Mouse (Mus musculus): ENCODE results near the gene Ccnd2. TPM values are rescaled to one million over a fixed set of nuclear protein-coding genes. Genes with fewer than 3 reads are reported as not detected.

The Ccnd2 gene
- polyA plus RNA-seq, 1 experiment from 2014 or later = 1,016 TPM

DNA sequence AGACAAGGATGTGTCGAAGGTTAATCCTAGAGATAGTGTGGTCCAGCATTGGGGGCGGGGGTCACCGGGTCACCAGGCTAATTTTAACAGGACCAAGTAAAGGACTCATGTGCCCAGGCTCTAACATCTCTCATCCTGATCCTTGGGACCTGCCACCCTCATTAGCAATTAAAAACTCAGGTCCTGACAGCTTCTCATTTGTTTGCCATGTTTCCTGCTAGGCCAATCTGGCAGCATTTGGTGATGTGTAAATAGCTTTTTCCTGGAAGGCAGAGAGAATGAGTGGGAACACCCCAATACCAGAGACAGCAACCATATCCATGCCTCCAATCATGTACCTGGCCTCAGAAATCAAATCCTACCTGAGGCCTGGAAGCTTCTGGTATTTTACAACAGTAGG lies 20.0 kb downstream of the Ccnd2 start:
- no peak overlapping the region for H3K9ac ChIP-seq (replicated peaks; ENCODE audit: low read length)
- no peak overlapping the region for H3K4me3 ChIP-seq (ENCODE audit: low read depth, low read length)
- peaks cover 10% of the 10 kb centered on the region for H3K36me3 ChIP-seq (replicated peaks; ENCODE audit: control insufficient read depth, insufficient read depth, low read depth, low read length)
- H3K27me3 ChIP-seq (ENCODE audit: control insufficient read depth, insufficient read depth, low read length) = no peaks in the 10 kb centered on the region
- H3K9me3 ChIP-seq (replicated peaks; ENCODE audit: control insufficient read depth, low read length) = no peaks in the 10 kb centered on the region
- no peaks in the 10 kb centered on the region for H3K4me1 ChIP-seq (ENCODE audit: control insufficient read depth, insufficient read depth, low read length)
- DNase-seq (ENCODE audit: low spot score) (no peak), ATAC-seq (replicated peaks; ENCODE audit: insufficient number of reproducible peaks, low FRiP score, low TSS enrichment, low read depth) (no peak)
- 78% methylated on average over 3 of the region's 3 CpGs for WGBS
- H3K4me2 ChIP-seq (ENCODE audit: low read depth, low read length) = no peak overlapping the region
- H3K27ac ChIP-seq (replicated peaks; ENCODE audit: low read depth, low read length) = no peak overlapping the region

DNA sequence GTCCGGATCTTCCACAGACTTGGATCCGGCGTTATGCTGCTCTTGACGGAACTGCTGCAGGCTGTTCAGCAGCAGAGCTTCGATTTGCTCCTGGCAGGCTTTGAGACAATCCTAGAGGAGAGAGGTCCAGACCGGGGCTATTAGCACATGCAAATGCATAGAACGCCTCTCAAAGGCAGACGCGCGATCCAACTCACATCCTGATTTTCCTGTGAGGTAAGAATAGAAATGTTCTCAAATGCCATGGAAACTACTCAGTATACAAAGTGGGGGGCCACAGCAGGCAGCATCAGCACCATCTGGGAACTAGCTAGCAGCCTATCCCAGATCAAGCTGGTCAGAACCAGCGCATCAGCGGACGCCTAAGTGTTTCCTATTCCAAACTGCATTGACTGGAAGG lies 21.6 kb downstream of the Ccnd2 start:
- ATAC-seq (replicated peaks; ENCODE audit: insufficient number of reproducible peaks, low FRiP score, low TSS enrichment, low read depth) (no peak), DNase-seq (ENCODE audit: low spot score) (no peak)
- H3K27ac ChIP-seq (replicated peaks; ENCODE audit: low read depth, low read length) = no peak overlapping the region
- H3K9ac ChIP-seq (replicated peaks; ENCODE audit: low read length) = no peak overlapping the region
- H3K9me3 ChIP-seq (replicated peaks; ENCODE audit: control insufficient read depth, low read length) = no peaks in the 10 kb centered on the region
- H3K4me2 ChIP-seq (ENCODE audit: low read depth, low read length) = no peak overlapping the region
- H3K27me3 ChIP-seq (ENCODE audit: control insufficient read depth, insufficient read depth, low read length) = no peaks in the 10 kb centered on the region
- WGBS = 73% methylated on average over 13 of the region's 13 CpGs
- no peaks in the 10 kb centered on the region for H3K4me1 ChIP-seq (ENCODE audit: control insufficient read depth, insufficient read depth, low read length)
- no peak overlapping the region for H3K4me3 ChIP-seq (ENCODE audit: low read depth, low read length)
- H3K36me3 ChIP-seq (replicated peaks; ENCODE audit: control insufficient read depth, insufficient read depth, low read depth, low read length) = peaks cover 10% of the 10 kb centered on the region

DNA sequence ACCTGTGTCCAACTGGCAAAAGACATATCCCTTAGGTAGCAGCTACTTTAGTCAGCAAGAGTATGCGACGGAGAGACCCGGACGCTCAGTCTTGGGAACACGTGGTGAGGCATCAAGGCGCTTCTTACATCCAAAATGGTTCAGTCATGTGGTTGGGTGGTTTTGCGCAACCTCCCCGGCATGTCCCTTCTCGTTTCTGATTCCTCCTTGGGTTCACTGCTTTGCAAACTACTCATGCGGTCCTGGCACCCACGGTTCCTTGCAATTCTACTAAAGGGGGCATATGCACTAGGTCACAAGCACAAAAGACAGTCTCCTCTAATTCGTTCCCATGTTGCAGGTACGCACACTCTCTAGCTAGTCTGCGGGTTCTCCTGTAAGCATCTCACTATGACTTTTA lies 22.3 kb downstream of the Ccnd2 start:
- no peaks in the 10 kb centered on the region for H3K4me1 ChIP-seq (ENCODE audit: control insufficient read depth, insufficient read depth, low read length)
- H3K4me2 ChIP-seq (ENCODE audit: low read depth, low read length) = no peak overlapping the region
- H3K27ac ChIP-seq (replicated peaks; ENCODE audit: low read depth, low read length) = no peak overlapping the region
- no peaks in the 10 kb centered on the region for H3K9me3 ChIP-seq (replicated peaks; ENCODE audit: control insufficient read depth, low read length)
- H3K27me3 ChIP-seq (ENCODE audit: control insufficient read depth, insufficient read depth, low read length) = no peaks in the 10 kb centered on the region
- H3K9ac ChIP-seq (replicated peaks; ENCODE audit: low read length) = no peak overlapping the region
- DNase-seq (ENCODE audit: low spot score) (no peak), ATAC-seq (replicated peaks; ENCODE audit: insufficient number of reproducible peaks, low FRiP score, low TSS enrichment, low read depth) (no peak)
- peaks cover 10% of the 10 kb centered on the region for H3K36me3 ChIP-seq (replicated peaks; ENCODE audit: control insufficient read depth, insufficient read depth, low read depth, low read length)
- 95% methylated on average over 14 of the region's 14 CpGs for WGBS
- no peak overlapping the region for H3K4me3 ChIP-seq (ENCODE audit: low read depth, low read length)

DNA sequence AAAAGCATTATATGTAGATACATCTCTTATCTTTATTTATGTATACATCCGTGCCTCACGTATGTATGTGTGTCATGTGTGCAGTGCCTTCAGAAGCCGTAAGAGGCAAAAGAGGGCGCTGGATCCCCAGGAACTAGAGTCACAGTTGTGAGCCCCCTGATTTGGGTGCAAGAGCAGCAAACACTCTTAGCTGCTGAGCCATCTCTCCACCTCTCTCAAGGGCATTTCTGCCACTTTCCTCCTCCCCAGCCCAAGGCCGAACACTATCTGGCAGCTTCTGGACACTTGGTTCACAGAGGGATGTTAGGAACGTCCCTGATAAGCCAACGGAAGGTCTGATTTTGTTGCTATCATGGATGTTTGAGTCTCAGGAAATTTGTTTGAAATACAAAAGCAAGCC lies 28.5 kb downstream of the Ccnd2 start:
- Histone ChIP-seq H3K4me1 (ENCODE audit: control insufficient read depth, insufficient read depth, low read length) (no peaks in the 10 kb centered on the region), H3K9me3 (replicated peaks; ENCODE audit: control insufficient read depth, low read length) (no peaks in the 10 kb centered on the region), H3K27ac (replicated peaks; ENCODE audit: low read depth, low read length) (no peak overlapping the region), H3K36me3 (replicated peaks; ENCODE audit: control insufficient read depth, insufficient read depth, low read depth, low read length) (peaks cover 4% of the 10 kb centered on the region), H3K4me3 (ENCODE audit: low read depth, low read length) (no peak overlapping the region), H3K27me3 (ENCODE audit: control insufficient read depth, insufficient read depth, low read length) (no peaks in the 10 kb centered on the region), H3K9ac (replicated peaks; ENCODE audit: low read length) (no peak overlapping the region), H3K4me2 (ENCODE audit: low read depth, low read length) (no peak overlapping the region)
- ATAC-seq (replicated peaks; ENCODE audit: insufficient number of reproducible peaks, low FRiP score, low TSS enrichment, low read depth) (no peak), DNase-seq (ENCODE audit: low spot score) (no peak)
- WGBS = 93% methylated on average over 7 of the region's 7 CpGs

DNA sequence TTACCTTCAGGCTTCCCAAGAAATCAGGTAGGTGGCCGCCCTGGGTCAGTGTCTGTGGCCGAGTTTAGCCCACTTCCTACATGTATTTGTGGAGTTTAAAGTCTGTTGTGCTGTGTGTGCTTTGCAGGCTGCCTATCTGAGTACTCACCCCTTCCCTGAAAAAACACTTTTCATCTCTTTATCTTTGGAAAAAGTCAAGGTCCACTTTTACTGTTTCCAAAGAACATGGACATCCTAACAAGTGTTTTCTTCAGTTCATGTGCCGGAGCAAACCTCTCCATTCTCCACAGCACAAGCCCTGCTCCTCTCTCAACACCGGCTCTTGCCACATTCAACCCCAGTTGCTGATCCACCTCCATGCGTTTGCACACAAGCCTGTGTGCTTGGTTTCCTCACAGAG lies 29.0 kb downstream of the Ccnd2 start:
- peaks cover 4% of the 10 kb centered on the region for H3K36me3 ChIP-seq (replicated peaks; ENCODE audit: control insufficient read depth, insufficient read depth, low read depth, low read length)
- H3K4me3 ChIP-seq (ENCODE audit: low read depth, low read length) = no peak overlapping the region
- H3K4me2 ChIP-seq (ENCODE audit: low read depth, low read length) = no peak overlapping the region
- no peak for ATAC-seq (replicated peaks; ENCODE audit: insufficient number of reproducible peaks, low FRiP score, low TSS enrichment, low read depth)
- no peaks in the 10 kb centered on the region for H3K27me3 ChIP-seq (ENCODE audit: control insufficient read depth, insufficient read depth, low read length)
- 82% methylated on average over 5 of the region's 5 CpGs for WGBS
- no peak overlapping the region for H3K9ac ChIP-seq (replicated peaks; ENCODE audit: low read length)
- no peak for DNase-seq (ENCODE audit: low spot score)
- no peaks in the 10 kb centered on the region for H3K9me3 ChIP-seq (replicated peaks; ENCODE audit: control insufficient read depth, low read length)
- H3K27ac ChIP-seq (replicated peaks; ENCODE audit: low read depth, low read length) = no peak overlapping the region
- no peaks in the 10 kb centered on the region for H3K4me1 ChIP-seq (ENCODE audit: control insufficient read depth, insufficient read depth, low read length)

DNA sequence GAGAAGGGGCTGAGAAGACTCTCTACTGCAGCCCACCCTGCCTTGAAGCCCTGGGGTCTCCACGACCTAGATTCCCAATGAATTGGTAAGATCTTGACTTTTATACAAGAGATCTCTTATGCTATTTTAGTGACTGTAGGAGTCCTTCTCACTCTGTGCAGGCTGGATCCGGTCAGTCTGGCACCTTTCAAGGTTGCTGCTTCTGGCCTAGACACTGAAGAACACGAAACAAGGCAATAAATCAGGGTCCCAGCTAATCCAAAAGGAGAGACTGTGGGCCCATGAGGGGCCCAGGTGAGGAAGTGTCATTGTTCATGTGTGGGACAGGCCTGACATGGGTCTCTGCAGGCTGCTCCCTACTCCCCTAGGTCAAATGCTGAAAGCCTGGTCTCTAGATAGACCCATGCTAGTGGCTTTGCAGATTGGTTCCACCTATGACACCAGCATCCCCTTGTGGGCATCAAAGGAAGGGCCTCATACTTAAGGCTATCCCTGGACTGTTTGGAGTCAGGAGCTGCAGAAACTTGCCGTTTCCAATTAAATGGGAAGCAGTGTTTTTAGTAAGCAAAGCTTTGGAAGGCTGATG lies 29.7 kb downstream of the Ccnd2 start:
- Histone ChIP-seq H3K27me3 (ENCODE audit: control insufficient read depth, insufficient read depth, low read length) (no peaks in the 10 kb centered on the region), H3K36me3 (replicated peaks; ENCODE audit: control insufficient read depth, insufficient read depth, low read depth, low read length) (no peaks in the 10 kb centered on the region; the same call in 1 of the 2 replicates), H3K9ac (replicated peaks; ENCODE audit: low read length) (no peak overlapping the region), H3K9me3 (replicated peaks; ENCODE audit: control insufficient read depth, low read length) (no peaks in the 10 kb centered on the region), H3K4me1 (ENCODE audit: control insufficient read depth, insufficient read depth, low read length) (no peaks in the 10 kb centered on the region), H3K4me2 (ENCODE audit: low read depth, low read length) (no peak overlapping the region), H3K27ac (replicated peaks; ENCODE audit: low read depth, low read length) (no peak overlapping the region), H3K4me3 (ENCODE audit: low read depth, low read length) (no peak overlapping the region)
- ATAC-seq (replicated peaks; ENCODE audit: insufficient number of reproducible peaks, low FRiP score, low TSS enrichment, low read depth) (peak; percentile 60; the same call in 1 of the 2 replicates), DNase-seq (ENCODE audit: low spot score) (peak; percentile 28)
- WGBS = 78% methylated on average over 4 of the region's 4 CpGs

DNA sequence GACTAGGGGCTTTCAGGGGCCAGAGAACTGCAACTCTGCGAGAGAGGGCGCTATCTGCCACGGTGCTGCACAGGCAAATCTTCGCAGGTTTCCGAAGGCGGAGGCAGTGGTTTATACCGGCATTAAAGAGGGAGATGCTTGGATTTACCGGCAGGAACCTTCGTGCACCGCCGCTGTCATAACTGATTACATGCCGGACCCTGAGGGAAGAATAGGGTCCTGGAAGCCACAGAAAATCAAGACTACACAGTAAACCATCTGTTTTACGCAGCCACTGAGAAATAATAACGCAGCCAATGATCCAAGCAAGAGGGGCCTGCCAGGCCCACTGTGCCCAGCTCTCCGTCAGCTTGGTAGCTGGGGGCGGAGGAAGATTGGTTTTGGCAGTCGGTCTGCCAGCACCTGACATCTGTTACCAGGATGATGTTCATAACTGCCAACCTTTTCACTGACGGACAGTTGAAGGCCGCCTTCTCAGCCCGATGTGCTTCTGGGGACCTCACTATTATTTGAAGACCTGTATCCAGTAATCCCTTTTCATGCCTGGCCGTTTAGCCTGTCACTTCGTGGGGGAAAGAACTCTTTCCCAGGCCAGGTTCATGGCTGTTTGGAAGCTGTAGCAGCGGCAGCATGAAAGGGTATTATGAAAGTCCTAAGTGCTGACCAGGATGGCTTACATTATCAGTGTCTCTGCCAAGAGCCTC lies 37.1 kb downstream of the Ccnd2 start:
- H3K9ac ChIP-seq (replicated peaks; ENCODE audit: low read length) = no peak overlapping the region
- 60% methylated on average over 23 of the region's 23 CpGs for WGBS
- ATAC-seq (replicated peaks; ENCODE audit: insufficient number of reproducible peaks, low FRiP score, low TSS enrichment, low read depth) (no peak), DNase-seq (ENCODE audit: low spot score) (no peak)
- H3K27me3 ChIP-seq (ENCODE audit: control insufficient read depth, insufficient read depth, low read length) = no peaks in the 10 kb centered on the region; the same call in 1 of the 2 replicates
- H3K36me3 ChIP-seq (replicated peaks; ENCODE audit: control insufficient read depth, insufficient read depth, low read depth, low read length) = no peaks in the 10 kb centered on the region
- no peaks in the 10 kb centered on the region for H3K9me3 ChIP-seq (replicated peaks; ENCODE audit: control insufficient read depth, low read length)
- no peak overlapping the region for H3K27ac ChIP-seq (replicated peaks; ENCODE audit: low read depth, low read length)
- H3K4me2 ChIP-seq (ENCODE audit: low read depth, low read length) = no peak overlapping the region
- H3K4me3 ChIP-seq (ENCODE audit: low read depth, low read length) = no peak overlapping the region
- no peaks in the 10 kb centered on the region for H3K4me1 ChIP-seq (ENCODE audit: control insufficient read depth, insufficient read depth, low read length)

DNA sequence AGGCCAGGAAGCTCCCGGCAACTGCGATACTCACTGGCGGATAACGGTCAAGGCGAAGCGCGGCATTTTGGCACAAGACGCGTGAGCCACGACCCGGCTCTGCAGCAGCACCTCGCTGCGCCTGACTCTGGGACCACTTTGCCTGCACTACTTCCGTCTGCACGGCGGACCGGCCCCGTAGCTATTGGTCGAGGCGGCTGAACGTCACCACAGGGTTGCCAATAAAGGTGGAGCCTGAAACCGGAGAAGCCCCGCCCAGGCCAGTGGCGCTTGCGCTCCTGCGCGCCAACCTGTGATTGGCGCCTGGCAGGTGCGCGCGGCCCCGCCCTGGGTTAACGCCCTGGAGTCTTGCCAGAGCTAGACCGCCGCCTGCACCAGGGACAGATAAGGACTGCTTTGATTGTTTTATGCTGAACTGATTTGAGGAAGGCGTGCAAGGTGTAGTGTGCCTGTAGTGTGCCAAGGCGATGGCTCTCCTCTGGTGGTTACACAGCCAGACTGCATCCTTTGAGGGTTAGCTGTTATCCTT lies 42.5 kb downstream of the Ccnd2 start, which contains the start of gene Tigar:
Tigar (minus strand) TSS at position 156 of the 529 bp plus-strand sequence.
- DNase-seq (ENCODE audit: low spot score) (peak; percentile 95), ATAC-seq (replicated peaks; ENCODE audit: insufficient number of reproducible peaks, low FRiP score, low TSS enrichment, low read depth) (peak; percentile 98)
- Histone ChIP-seq H3K4me1 (ENCODE audit: control insufficient read depth, insufficient read depth, low read length) (no peaks in the 10 kb centered on the region), H3K9ac (replicated peaks; ENCODE audit: low read length) (peak within 1 kb of the TSS; percentile 65), H3K9me3 (replicated peaks; ENCODE audit: control insufficient read depth, low read length) (no peaks in the 10 kb centered on the region), H3K36me3 (replicated peaks; ENCODE audit: control insufficient read depth, insufficient read depth, low read depth, low read length) (no peaks in the 10 kb centered on the region), H3K4me2 (ENCODE audit: low read depth, low read length) (peak within 1 kb of the TSS; percentile 83), H3K27me3 (ENCODE audit: control insufficient read depth, insufficient read depth, low read length) (no peaks in the 10 kb centered on the region; the same call in 1 of the 2 replicates), H3K4me3 (ENCODE audit: low read depth, low read length) (peak within 1 kb of the TSS; percentile 64), H3K27ac (replicated peaks; ENCODE audit: low read depth, low read length) (no peak within 1 kb of the TSS)
- under 1% methylated on average over 37 of the region's 37 CpGs for WGBS

Data from embryonic facial prominence, embryonic 11.5 days (tissue).